Comparison of ENCODE assay signal across 8 mouse cellular contexts in the genomic region with DNA sequence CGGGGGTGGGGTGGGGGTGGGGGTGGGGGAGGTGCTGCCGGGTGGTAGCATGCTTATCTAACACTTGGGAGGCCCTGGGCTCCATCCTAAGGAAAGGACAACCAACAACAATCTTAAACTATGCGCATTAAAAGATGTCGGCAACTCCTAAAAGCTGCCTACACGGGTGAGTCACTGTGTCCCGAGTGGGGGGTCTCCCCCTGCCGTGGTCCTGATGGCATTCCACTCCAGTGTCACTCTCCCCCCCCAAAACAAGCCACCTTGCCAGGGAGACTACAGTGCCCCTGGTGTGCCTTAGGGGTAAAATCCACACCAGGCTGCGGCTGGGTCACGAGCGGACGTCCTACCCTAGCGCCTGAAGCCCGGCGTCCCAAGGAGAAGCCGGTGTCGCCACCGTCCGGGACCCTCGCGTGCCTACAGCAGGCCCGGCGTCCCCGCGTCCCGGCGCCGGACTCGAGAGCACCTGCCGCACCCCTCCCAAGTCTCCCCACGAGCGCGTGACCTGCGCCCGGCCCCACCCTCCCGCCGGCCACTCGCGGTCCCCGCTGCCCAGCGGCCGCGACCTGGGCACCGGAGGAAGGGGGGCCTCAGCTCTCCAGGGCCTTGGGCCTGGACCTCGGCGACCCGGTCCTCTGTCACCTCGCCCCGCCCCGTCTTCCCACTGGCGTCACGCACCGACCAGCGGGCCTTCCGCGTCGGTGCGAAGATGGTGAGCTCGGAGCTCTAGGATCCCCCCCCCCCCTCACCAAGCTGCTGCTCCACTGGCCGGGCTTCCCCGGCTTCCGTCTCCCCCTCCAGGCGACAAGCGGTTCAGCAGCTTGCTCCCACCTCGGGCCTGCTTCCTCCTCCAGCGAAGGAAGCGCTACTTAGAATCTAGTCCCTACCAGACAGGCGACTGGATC. TPM values are rescaled to one million over a fixed set of nuclear protein-coding genes. Genes with fewer than 3 reads are reported as not detected.
DNase-seq lines count a peak whose midpoint lies in the region; ATAC-seq and TF ChIP-seq lines count a peak whose summit lies in the region.

A gene (minus strand): TSS at position 874 of the 902 bp plus-strand sequence.

- peak; percentile 77 to 81 for DNase-seq in cerebellum, postnatal 4 days (ENCODE audit: low spot score in 2 of 2)
- DNase-seq in gastrocnemius, adult 2 months = peak; percentile 95
- peak; percentile 69 to 87 for DNase-seq in left cerebral cortex, adult 8-10 months (ENCODE audit: low spot score in 2 of 2)
- DNase-seq in right cerebral cortex, adult 18-20 months = peak; percentile 90
- DNase-seq in urinary bladder, adult 2 months (ENCODE audit: low spot score) = peak; percentile 82

- intact Hi-C loops in gastrocnemius, adult 2 months (cut with DNase I) = no loop called here

- peak; percentile 94 for ATAC-seq in activated CD4-positive, CD25-positive, alpha-beta regulatory T cell, adult 4 months
- peak; percentile 92 for ATAC-seq in hindbrain, embryonic 16.5 days
- ATAC-seq in megakaryocyte, adult 5-6 weeks (ENCODE audit: poor library complexity, severe bottlenecking) = peak; percentile 91

- peak within 1 kb of the TSS; percentile 100 for H3K27ac ChIP-seq in gastrocnemius, adult 2 months
- peak within 1 kb of the TSS; percentile 94 for H3K27ac ChIP-seq in hindbrain, embryonic 16.5 days (ENCODE audit: low read depth, low read length)

- WGBS in hindbrain, embryonic 16.5 days = 1% methylated on average over 37 of the region's 67 CpGs

- H3K4me1 ChIP-seq in hindbrain, embryonic 16.5 days (ENCODE audit: control insufficient read depth, insufficient read depth, low read depth, low read length) = peaks cover 4% of the 10 kb centered on the region

- TF ChIP-seq CTCF in gastrocnemius, adult 2 months (IDR thresholded peaks at IDR 0.05) = peak; percentile 66

- no peaks in the 10 kb centered on the region for H3K9me3 ChIP-seq in hindbrain, embryonic 16.5 days (ENCODE audit: control insufficient read depth, low read length)

- peak within 1 kb of the TSS; percentile 95 for H3K4me3 ChIP-seq in gastrocnemius, adult 2 months
- peak within 1 kb of the TSS; percentile 59 for H3K4me3 ChIP-seq in hindbrain, embryonic 16.5 days (ENCODE audit: low read length)

- H3K9ac ChIP-seq in hindbrain, embryonic 16.5 days (ENCODE audit: low read depth, low read length) = peak within 1 kb of the TSS; percentile 83

- H3K4me2 ChIP-seq in hindbrain, embryonic 16.5 days (ENCODE audit: low read length) = peak within 1 kb of the TSS; percentile 96

- H3K27me3 ChIP-seq in hindbrain, embryonic 16.5 days (replicated peaks; ENCODE audit: control insufficient read depth, insufficient read depth, low read length) = no peaks in the 10 kb centered on the region

- H3K36me3 ChIP-seq in hindbrain, embryonic 16.5 days (ENCODE audit: control insufficient read depth, insufficient read depth, low read length) = peaks cover 27% of the 10 kb centered on the region

RNA-seq across cellular contexts. Expression of the gene that starts here (rescaled TPM):
- 10 to 100 TPM; 48.2 to 57.2 TPM for polyA plus RNA-seq in activated CD4-positive, CD25-positive, alpha-beta regulatory T cell, adult 4 months (2017; shearing (Covaris generic))
- 10 to 100 TPM; 36.8 to 46.4 TPM for total RNA-seq in gastrocnemius, adult 2 months (2021)
- polyA plus RNA-seq in hindbrain, embryonic 16.5 days (2015; fragmentation: Nextera tagmentation; extraction: Ambion mirVana) = 20.3 and 22.9 TPM in 2 replicates
- 10 to 100 TPM; 30.7 to 39.0 (median 36.2) TPM for total RNA-seq in left cerebral cortex, adult 8-10 months (2022)
- 29.3 and 30.8 TPM in 2 replicates for total RNA-seq in megakaryocyte, adult 5-6 weeks (2015)
- 13.5 and 16.8 TPM in 2 replicates for total RNA-seq in megakaryocyte, adult 5-6 weeks (2017)
- polyA plus RNA-seq in urinary bladder, adult 2 months (2012; rRNA removed) = 66.4 and 70.1 TPM in 2 replicates

Comparison
In these comparisons a context has a peak if more than half of its experiments do, and no peak if none do; other contexts are left out.
1. Peak in every context shown above with its lines: DNase-seq, ATAC-seq, H3K4me3 ChIP-seq and H3K27ac ChIP-seq.